Mouse (Mus musculus) thymus, adult 2 months (tissue): ENCODE measurements around the gene Fxyd7.

Experiments
- CTCF ChIP-seq: fragments of 200-500 bp; IDR thresholded peaks from 2 replicates; pipeline ENCODE4 v1.5.1; 2012; ENCODE audit warnings: mild to moderate bottlenecking, control low read depth, low read length, moderate library complexity, borderline replicate concordance; ENCODE audit not compliant: control insufficient read depth, poor library complexity, insufficient read depth; ENCODE audit errors: extremely low read depth
- POLR2A ChIP-seq: fragments of 200-500 bp; IDR thresholded peaks from 2 replicates; pipeline ENCODE4 v1.6.1; 2012; ENCODE audit warnings: mild to moderate bottlenecking, low read length, control low read depth, moderate library complexity; ENCODE audit not compliant: control insufficient read depth, poor library complexity, insufficient read depth; ENCODE audit errors: extremely low read depth

- TF ChIP-seq CTCF (no peak), POLR2A (no peak)
These were observed 8.8 kb upstream of the Fxyd7 start for GRCm38 (mm10) chr7:31059919-31060620.
